Mouse (Mus musculus): ENCODE measurements around the gene Armh2. TPM values are rescaled to one million over a fixed set of nuclear protein-coding genes. Genes with fewer than 3 reads are reported as not detected.

The Armh2 gene
- polyA plus RNA-seq, 1 experiment: not detected

DNA sequence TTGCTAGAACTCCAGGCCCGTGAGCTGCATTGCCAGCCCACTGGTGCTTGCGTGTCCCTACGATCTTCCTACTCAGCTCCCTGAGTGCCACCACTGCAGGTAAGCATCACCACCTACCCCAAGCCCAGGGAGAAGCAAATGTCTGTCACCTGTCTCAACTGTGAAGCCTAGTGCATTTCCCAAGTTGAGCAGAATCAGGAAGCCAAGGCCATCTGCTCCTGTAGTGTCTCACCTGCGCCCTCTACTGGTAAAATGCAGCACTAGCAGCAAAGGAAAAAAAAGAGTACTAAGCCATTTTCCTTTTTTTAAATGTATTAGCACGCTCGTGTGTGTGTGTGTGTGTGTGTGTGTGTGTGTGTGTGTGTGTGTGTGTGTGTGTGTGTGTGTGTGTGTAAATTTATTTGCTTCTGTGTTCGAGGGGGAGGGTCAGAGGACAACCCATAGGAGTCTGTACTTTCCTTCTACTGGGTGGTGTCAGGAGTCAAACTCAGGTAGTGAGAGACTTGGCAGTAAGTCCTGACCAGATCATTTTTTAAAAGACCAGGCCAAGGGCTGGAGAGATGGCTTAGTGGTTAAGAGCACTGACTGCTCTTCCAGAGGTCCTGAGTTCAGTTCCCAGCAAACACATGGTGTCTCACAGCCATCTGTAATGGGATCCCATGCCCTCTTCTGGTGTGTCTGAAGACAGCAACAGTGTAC is 35.3 kb downstream of the Armh2 start:
- no peaks in the 10 kb centered on the region for H3K4me1 ChIP-seq (ENCODE audit: control insufficient read depth, insufficient read depth, low read length)
- H3K4me3 ChIP-seq (ENCODE audit: insufficient read depth, low read length): no peak overlapping the region
- TF ChIP-seq POLR2A (IDR thresholded peaks at IDR 0.05; ENCODE audit: low read depth, low read length): no peak
- TF ChIP-seq CTCF (IDR thresholded peaks at IDR 0.05; ENCODE audit: borderline replicate concordance, insufficient read depth, low read length): peak; percentile 60; the same call in 1 of the 2 replicates
- no peak overlapping the region for H3K27ac ChIP-seq (ENCODE audit: insufficient read depth, low read length)

DNA sequence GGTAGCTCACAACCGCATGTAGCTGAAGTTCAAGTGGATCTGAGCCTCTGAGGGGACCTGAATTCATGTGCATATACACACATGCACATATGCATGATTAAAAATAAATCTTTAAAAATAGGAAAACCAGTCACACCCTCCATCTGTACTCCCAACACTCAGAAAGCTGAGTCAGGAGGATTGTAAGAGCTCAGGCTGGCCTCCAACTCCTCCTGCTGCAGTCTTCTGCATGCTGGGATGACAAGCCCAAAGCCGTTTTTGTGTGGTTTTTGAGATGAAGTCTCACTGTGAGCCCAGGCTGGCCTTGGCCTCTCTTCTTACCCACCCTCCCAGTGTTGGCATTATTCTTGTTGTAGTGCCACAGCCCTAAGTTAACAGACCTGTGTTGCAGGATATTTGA is 37.0 kb downstream of the Armh2 start:
- peaks cover 5% of the 10 kb centered on the region for H3K4me1 ChIP-seq (ENCODE audit: control insufficient read depth, insufficient read depth, low read length)
- no peak overlapping the region for H3K27ac ChIP-seq (ENCODE audit: insufficient read depth, low read length)
- TF ChIP-seq POLR2A (IDR thresholded peaks at IDR 0.05; ENCODE audit: low read depth, low read length): no peak
- H3K4me3 ChIP-seq (ENCODE audit: insufficient read depth, low read length): no peak overlapping the region

DNA sequence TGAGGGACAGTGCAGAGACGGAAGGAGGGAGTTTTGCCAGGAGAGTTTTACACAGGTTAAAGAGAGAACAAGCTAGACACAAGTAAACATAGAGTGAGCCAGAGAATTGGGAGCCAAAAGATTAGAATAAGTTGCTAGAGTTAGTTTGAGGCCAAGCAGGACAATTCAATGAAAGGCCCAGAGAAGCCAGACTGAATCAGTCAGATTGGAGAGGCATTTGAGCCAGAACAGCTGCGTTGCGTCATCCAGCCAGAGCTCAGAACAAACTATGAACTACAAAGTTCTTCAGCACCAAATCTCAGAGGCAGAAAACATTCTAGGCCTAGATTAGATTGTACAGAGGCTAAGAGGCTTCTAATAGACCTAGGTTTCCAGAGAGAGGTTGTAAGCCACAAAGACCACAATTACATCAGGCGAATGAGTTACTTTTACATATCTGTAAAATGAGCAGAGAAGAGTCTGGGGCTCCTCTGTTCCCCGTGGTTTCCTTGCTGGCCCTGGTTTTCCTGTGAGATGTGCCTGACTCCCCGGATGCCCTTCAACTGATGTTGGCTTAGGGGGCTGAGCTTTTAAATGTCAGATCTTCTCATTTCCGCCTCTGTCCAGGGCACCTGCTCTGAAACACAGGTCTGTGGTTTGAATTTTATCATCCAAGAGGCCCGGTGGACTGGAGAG is 37.8 kb downstream of the Armh2 start:
- Histone ChIP-seq H3K27ac (ENCODE audit: insufficient read depth, low read length) (no peak overlapping the region), H3K4me3 (ENCODE audit: insufficient read depth, low read length) (no peak overlapping the region), H3K4me1 (ENCODE audit: control insufficient read depth, insufficient read depth, low read length) (peaks cover 5% of the 10 kb centered on the region)
- TF ChIP-seq POLR2A (IDR thresholded peaks at IDR 0.05; ENCODE audit: low read depth, low read length): no peak
- no peak for TF ChIP-seq CTCF (IDR thresholded peaks at IDR 0.05; ENCODE audit: borderline replicate concordance, insufficient read depth, low read length)

DNA sequence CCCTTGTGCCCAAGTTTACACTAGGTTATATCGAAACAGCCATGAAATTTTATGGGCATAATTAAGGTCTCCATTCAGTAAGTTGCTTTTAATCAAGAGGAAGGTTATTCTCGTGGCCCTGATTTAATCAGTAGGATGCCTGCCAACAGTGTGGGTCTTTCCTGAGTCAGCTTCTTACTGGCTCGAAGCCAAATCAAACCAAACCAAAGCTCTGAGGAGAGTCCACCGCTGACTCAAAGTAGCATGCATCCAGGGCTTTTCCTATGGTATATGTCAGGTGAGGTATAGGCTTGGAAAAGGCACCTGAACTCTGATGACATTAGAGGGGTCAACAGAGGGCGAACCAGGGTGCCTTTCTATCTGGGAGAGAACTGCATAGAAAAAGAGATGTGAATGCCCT is 40.9 kb downstream of the Armh2 start:
- TF ChIP-seq CTCF (IDR thresholded peaks at IDR 0.05; ENCODE audit: borderline replicate concordance, insufficient read depth, low read length): no peak
- TF ChIP-seq POLR2A (IDR thresholded peaks at IDR 0.05; ENCODE audit: low read depth, low read length): no peak
- Histone ChIP-seq H3K27ac (ENCODE audit: insufficient read depth, low read length) (no peak overlapping the region), H3K4me3 (ENCODE audit: insufficient read depth, low read length) (no peak overlapping the region), H3K4me1 (ENCODE audit: control insufficient read depth, insufficient read depth, low read length) (peaks cover 5% of the 10 kb centered on the region)

DNA sequence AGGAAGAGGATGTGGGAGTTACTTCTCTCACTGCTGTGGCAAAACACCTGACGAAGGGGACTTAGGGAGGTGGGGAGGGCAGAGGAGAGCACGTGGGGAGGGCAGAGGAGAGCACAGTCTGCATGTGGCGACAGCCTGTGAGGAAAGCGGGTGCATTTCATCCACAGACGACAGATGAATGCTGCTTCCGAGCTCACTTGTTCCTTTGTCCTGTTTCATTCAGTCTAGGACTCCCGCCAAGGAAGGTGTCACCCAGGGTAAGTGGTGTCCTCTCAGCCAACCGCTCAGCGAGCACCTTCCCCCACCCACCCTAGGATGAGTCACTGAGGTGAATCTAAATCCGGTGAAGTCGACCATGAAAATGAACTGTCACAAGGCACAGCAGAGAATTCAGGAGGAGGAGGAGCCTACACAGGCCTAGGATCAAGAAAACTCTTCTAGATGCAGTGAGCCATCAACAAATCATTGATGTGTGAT is 45.0 kb downstream of the Armh2 start:
- no peak overlapping the region for H3K27ac ChIP-seq (ENCODE audit: insufficient read depth, low read length)
- peaks cover 5% of the 10 kb centered on the region for H3K4me1 ChIP-seq (ENCODE audit: control insufficient read depth, insufficient read depth, low read length)
- H3K4me3 ChIP-seq (ENCODE audit: insufficient read depth, low read length): no peak overlapping the region
- TF ChIP-seq CTCF (IDR thresholded peaks at IDR 0.05; ENCODE audit: borderline replicate concordance, insufficient read depth, low read length): no peak
- no peak for TF ChIP-seq POLR2A (IDR thresholded peaks at IDR 0.05; ENCODE audit: low read depth, low read length)

DNA sequence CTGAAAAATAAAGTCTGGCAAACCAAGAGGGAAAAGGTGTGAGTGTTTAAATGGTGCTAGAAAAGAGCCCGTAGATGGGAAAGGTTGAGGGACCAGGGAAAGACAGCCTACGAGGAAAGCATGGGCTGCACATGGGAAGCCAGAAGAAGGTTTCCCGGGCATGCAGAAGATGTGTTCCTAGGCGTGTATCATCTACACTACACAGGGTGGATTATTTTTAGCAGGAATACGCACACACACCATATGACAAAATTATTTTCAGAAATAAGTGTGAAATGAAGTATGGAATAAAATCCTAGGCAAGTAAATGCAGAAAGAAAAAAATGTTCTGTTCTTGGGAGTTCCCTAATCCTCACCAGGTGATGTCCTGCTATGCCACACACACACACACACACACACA is 46.4 kb downstream of the Armh2 start:
- TF ChIP-seq CTCF (IDR thresholded peaks at IDR 0.05; ENCODE audit: borderline replicate concordance, insufficient read depth, low read length) (no peak), POLR2A (IDR thresholded peaks at IDR 0.05; ENCODE audit: low read depth, low read length) (no peak)
- Histone ChIP-seq H3K4me3 (ENCODE audit: insufficient read depth, low read length) (no peak overlapping the region), H3K27ac (ENCODE audit: insufficient read depth, low read length) (no peak overlapping the region), H3K4me1 (ENCODE audit: control insufficient read depth, insufficient read depth, low read length) (peaks cover 5% of the 10 kb centered on the region)

DNA sequence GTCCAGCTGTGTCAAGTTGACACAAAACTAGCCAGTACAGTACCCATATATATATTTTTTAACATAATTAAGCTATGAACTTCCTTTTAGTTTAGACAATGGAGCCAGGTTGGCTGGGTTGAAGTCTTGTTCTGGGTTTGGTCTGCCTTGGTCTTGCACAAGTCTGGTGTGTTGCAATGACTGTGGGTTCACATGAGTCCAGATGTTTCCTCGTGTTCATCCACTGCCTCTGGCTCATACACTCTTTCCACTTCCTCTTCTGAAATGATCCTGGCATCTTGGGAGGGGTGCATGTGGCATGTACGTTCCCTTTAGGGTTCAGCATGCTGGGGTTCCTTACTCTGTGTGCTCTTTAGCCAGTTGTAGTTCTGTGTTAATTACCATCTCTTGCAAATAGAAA is 50.3 kb downstream of the Armh2 start:
- Histone ChIP-seq H3K4me3 (ENCODE audit: insufficient read depth, low read length) (no peak overlapping the region), H3K27ac (ENCODE audit: insufficient read depth, low read length) (no peak overlapping the region), H3K4me1 (ENCODE audit: control insufficient read depth, insufficient read depth, low read length) (peaks cover 8% of the 10 kb centered on the region)
- no peak for TF ChIP-seq POLR2A (IDR thresholded peaks at IDR 0.05; ENCODE audit: low read depth, low read length)
- TF ChIP-seq CTCF (IDR thresholded peaks at IDR 0.05; ENCODE audit: borderline replicate concordance, insufficient read depth, low read length): no peak

DNA sequence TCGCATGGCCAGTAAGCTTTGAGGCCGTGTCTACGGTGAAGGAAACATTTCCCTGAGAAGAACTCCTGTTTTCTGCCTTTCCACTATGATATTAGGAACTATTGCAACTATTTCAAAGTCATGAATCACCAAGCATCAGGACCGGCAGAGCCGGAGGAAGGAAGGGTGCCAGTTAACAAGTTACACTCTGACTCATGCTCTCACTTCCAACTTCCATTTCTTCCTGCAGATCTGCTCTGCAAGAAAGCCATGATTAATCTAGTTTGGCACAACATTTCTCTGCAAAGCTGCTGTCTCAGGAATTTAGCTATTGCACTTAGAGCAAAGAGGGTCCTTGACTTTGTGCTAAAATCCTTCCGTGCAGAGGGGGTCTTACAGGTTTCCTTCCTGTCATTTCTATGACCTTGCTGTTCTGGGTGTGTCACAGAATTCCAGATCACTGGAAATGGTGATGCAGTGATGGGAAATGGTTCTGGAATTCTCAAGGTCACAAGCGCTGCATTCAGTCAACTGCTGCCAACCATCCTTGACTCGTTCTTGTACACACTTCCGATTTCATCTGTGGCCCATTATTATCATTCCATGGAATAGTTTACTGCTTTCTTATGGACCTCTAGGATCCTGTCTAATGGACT is 51.5 kb downstream of the Armh2 start:
- no peak for TF ChIP-seq POLR2A (IDR thresholded peaks at IDR 0.05; ENCODE audit: low read depth, low read length)
- TF ChIP-seq CTCF (IDR thresholded peaks at IDR 0.05; ENCODE audit: borderline replicate concordance, insufficient read depth, low read length): no peak
- Histone ChIP-seq H3K4me3 (ENCODE audit: insufficient read depth, low read length) (no peak overlapping the region), H3K27ac (ENCODE audit: insufficient read depth, low read length) (peak overlapping the region; percentile 70), H3K4me1 (ENCODE audit: control insufficient read depth, insufficient read depth, low read length) (peaks cover 8% of the 10 kb centered on the region)

Other genes with a start within 250 kb of the Armh2 start
- gene Ripor2, start 159.0 kb upstream of the Armh2 start, polyA plus RNA-seq (2011; ENCODE audit: insufficient read length, low read depth, missing spikeins): 6.0 and 8.1 TPM in 2 replicates
- gene Gmnn, start 20.7 kb downstream of the Armh2 start, polyA plus RNA-seq (2011; ENCODE audit: insufficient read length, low read depth, missing spikeins): 20.9 and 33.8 TPM in 2 replicates
- 125 and 165 TPM in 2 replicates for gene BC005537, start 60.4 kb downstream of the Armh2 start, polyA plus RNA-seq (2011; ENCODE audit: insufficient read length, low read depth, missing spikeins)
- gene Acot13, start 90.3 kb downstream of the Armh2 start, polyA plus RNA-seq (2011; ENCODE audit: insufficient read length, low read depth, missing spikeins): 49.0 and 54.7 TPM in 2 replicates
- 36.3 and 41.3 TPM in 2 replicates for gene Tdp2, start 90.4 kb downstream of the Armh2 start, polyA plus RNA-seq (2011; ENCODE audit: insufficient read length, low read depth, missing spikeins)
- 0.51 TPM in 1 of 2 replicates, not detected in the other for gene D130043K22Rik, start 103.9 kb downstream of the Armh2 start, polyA plus RNA-seq (2011; ENCODE audit: insufficient read length, low read depth, missing spikeins)
- gene Aldh5a1, start 196.4 kb downstream of the Armh2 start, polyA plus RNA-seq (2011; ENCODE audit: insufficient read length, low read depth, missing spikeins): 2.1 and 2.5 TPM in 2 replicates
- 0.45 and 1.1 TPM in 2 replicates for gene Gpld1, start 201.9 kb downstream of the Armh2 start, polyA plus RNA-seq (2011; ENCODE audit: insufficient read length, low read depth, missing spikeins)

Data from embryonic fibroblast, embryonic 13.5 days (primary cell).